Mouse (Mus musculus) adrenal gland, postnatal 0 days (tissue): ENCODE results near the gene Olfr571. TPM values are rescaled to one million over a fixed set of nuclear protein-coding genes. Genes with fewer than 3 reads are reported as not detected.

Source experiments
- polyA plus RNA-seq: library from polyadenylated mRNA; unstranded; fragments of >200 nt; fragmentation: Nextera tagmentation; extraction: Ambion mirVana; gene quantifications from 2 replicates; pipeline ENCODE4 v1.2.1, GENCODE M21; 2015

The Olfr571 gene
- polyA plus RNA-seq = not detected in 2 replicates

GRCm38 (mm10) chr7:102917032-102917875 lies at the start of gene Olfr571:
Olfr571 (minus strand) TSS chr7:102917536.

DNA sequence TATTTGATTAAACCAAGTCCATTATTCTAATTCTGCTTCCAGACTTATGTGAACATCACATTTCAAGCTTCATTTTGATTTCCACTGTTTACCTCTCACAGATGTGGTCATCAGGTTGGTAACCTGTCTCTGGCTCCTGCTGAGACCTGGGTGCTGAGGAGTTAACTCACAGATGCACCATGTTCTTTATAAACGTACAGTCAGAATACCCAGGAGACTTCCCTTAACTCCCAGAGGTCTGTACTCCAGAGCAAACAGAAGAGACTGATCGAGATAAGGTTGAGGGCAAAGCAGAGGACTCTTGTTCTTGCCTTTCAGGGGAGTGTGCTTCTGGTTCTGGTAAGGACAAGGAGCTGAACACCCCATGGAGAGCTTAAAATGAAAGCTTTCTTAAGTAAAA lies 45.0 kb upstream of the Olfr571 start, which contains the start of gene Olfr576:
TSS of gene Olfr576 (plus strand) at position 301 of the 400 bp plus-strand sequence.

DNA sequence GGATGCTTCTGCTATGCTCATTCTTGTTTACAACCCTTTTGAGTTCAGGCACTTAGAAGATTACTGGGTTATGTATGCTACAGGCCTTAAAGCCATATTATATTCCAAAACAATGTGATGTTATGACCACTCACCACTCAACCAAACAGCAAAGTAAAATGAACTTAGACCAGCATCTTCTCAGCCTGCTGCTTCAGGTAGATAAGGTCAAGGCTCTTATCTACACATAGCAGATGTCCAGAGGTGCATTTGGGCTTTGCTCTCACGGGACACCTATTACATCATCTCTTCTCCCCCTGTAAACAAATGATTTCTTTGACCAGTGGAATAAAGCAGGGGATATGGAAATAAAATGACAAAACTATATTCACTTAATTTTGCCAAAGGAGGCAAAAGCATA lies 41.3 kb upstream of the Olfr571 start, which contains the start of gene Olfr575:
TSS of gene Olfr575 (minus strand) at position 183 of the 400 bp plus-strand sequence.

DNA sequence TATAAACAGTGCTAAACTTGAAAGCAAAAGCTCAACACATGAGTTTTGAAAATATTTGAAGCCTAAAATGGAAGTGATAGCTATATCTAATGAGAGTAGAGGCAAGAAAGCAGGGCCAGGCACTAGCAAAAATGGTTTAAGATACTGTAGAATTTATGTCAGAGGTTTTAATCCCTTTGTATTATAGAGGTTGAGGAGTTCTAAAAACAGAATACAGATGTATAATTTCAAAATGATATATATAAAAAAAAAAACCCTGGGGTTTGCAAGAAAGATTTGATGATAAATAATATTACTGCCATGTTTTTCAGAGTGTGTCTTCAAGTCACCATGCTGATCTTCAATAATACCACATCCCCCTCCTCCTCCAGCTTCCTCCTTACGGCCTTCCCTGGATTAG lies 30.8 kb upstream of the Olfr571 start, which contains the start of gene Olfr574:
TSS of gene Olfr574 (plus strand) at position 301 of the 400 bp plus-strand sequence.

DNA sequence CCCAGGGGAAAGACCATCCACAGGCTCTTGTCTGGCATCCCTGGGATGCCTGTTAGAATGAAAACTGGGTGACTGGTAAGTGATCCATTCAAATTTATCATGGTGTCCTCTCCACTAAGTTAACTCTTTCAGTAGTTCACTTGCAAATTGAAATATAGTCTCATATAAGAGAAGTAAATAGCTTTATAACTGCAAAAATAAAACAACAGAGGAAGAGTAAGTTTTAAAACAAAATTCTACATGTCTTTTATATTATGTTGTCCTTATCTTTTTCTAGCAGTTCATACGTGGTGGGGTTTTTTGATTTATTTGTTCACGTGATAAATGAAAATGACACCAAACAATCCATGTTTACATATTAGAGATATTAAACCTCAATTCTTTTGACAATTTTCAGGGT lies 25.1 kb upstream of the Olfr571 start, which contains the start of gene Olfr573-ps1:
TSS of gene Olfr573-ps1 (minus strand) at position 101 of the 400 bp plus-strand sequence.

GRCm38 (mm10) chr7:102924109-102924508 lies 6.8 kb upstream of the Olfr571 start, which contains the start of gene Olfr572:
Olfr572 (plus strand) TSS chr7:102924409.

GRCm38 (mm10) chr7:102890782-102891181 lies 26.6 kb downstream of the Olfr571 start, which contains the start of gene Olfr569:
Olfr569 (minus strand) TSS chr7:102890882.

GRCm38 (mm10) chr7:102876822-102877221 lies 40.5 kb downstream of the Olfr571 start, which contains the start of gene Olfr568:
Olfr568 (plus strand) TSS chr7:102877122.

DNA sequence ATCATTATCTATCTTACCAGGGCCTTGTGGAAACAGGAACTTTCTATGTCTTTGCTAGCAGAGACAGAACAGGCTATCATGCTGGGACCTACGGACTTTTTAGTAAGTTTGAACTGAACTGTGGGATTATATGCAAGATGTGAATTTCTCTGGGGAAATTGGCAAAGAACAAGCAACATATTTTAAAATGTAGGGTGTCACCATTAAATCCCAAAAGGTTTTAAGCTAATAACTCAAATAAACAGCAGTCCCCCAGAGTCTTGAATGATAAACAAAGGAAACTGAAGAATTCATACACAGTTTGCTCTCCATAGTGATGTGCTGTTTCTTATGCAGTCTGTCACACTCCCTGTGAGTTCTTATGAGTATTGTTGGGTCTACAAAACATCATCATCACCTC lies 58.7 kb downstream of the Olfr571 start, which contains the start of gene Olfr566:
TSS of gene Olfr566 (minus strand) at position 101 of the 400 bp plus-strand sequence.

Other genes with a start within 250 kb of the Olfr571 start
- 9.6 and 9.9 TPM in 2 replicates for gene Trim68, start 230.2 kb downstream of the Olfr571 start, polyA plus RNA-seq
- not detected in 2 replicates for gene Olfr557, start 221.6 kb downstream of the Olfr571 start, polyA plus RNA-seq
- gene Olfr558, start 215.3 kb downstream of the Olfr571 start, polyA plus RNA-seq = 0.25 and 0.54 TPM in 2 replicates
- gene Olfr33, start 198.5 kb downstream of the Olfr571 start, polyA plus RNA-seq = not detected in 2 replicates
- not detected in 2 replicates for gene Olfr559, start 190.0 kb downstream of the Olfr571 start, polyA plus RNA-seq
- not detected in 2 replicates for gene Olfr560, start 158.2 kb downstream of the Olfr571 start, polyA plus RNA-seq
- 1.7 and 8.6 TPM in 2 replicates for gene Olfr78, start 158.1 kb downstream of the Olfr571 start, polyA plus RNA-seq
- gene Olfr561, start 146.3 kb downstream of the Olfr571 start, polyA plus RNA-seq = not detected in 2 replicates
- not detected in 2 replicates for gene Olfr564, start 114.1 kb downstream of the Olfr571 start, polyA plus RNA-seq
- gene Olfr566, start 58.8 kb downstream of the Olfr571 start, polyA plus RNA-seq = not detected in 2 replicates
- gene Olfr568, start 40.4 kb downstream of the Olfr571 start, polyA plus RNA-seq = not detected in 2 replicates
- not detected in 2 replicates for gene Olfr569, start 26.7 kb downstream of the Olfr571 start, polyA plus RNA-seq
- not detected in 2 replicates for gene Olfr570, start 23.0 kb downstream of the Olfr571 start, polyA plus RNA-seq
- gene Olfr572, start 6.9 kb upstream of the Olfr571 start, polyA plus RNA-seq = not detected in 2 replicates
- not detected in 2 replicates for gene Olfr573-ps1, start 25.0 kb upstream of the Olfr571 start, polyA plus RNA-seq
- gene Olfr574, start 30.9 kb upstream of the Olfr571 start, polyA plus RNA-seq = not detected in 2 replicates
- not detected in 2 replicates for gene Olfr575, start 41.2 kb upstream of the Olfr571 start, polyA plus RNA-seq
- gene Olfr576, start 45.1 kb upstream of the Olfr571 start, polyA plus RNA-seq = not detected in 2 replicates
- not detected in 2 replicates for gene Olfr577, start 58.4 kb upstream of the Olfr571 start, polyA plus RNA-seq
- gene Olfr578, start 71.8 kb upstream of the Olfr571 start, polyA plus RNA-seq = not detected in 2 replicates
- not detected in 2 replicates for gene Olfr582, start 120.5 kb upstream of the Olfr571 start, polyA plus RNA-seq
- gene Olfr583, start 133.8 kb upstream of the Olfr571 start, polyA plus RNA-seq = not detected in 2 replicates
- not detected in 2 replicates for gene Olfr584, start 164.3 kb upstream of the Olfr571 start, polyA plus RNA-seq
- not detected in 2 replicates for gene Olfr585, start 180.2 kb upstream of the Olfr571 start, polyA plus RNA-seq
- gene Olfr586, start 208.1 kb upstream of the Olfr571 start, polyA plus RNA-seq = not detected in 2 replicates
- not detected in 2 replicates for gene Olfr588-ps1, start 223.3 kb upstream of the Olfr571 start, polyA plus RNA-seq
- not detected in 2 replicates for gene Olfr589, start 238.8 kb upstream of the Olfr571 start, polyA plus RNA-seq